Mouse (Mus musculus) embryo, embryonic 10 days (tissue): Measurements from ENCODE around the gene Fbxl17.

Experiments
- DNase-seq: peaks from one replicate; pipeline ENCODE4 v3.0.0-alpha.2; 2015; ENCODE audit warnings: low spot score

Fbxl17 gene

GRCm38 (mm10) chr17:63402741-63403681 lies 96.8 kb downstream of the Fbxl17 start:
- peak; percentile 48 for DNase-seq

GRCm38 (mm10) chr17:63402170-63402569 lies 97.6 kb downstream of the Fbxl17 start:
- no peak for DNase-seq

- DNase-seq = no peak
Observed at GRCm38 (mm10) chr17:63400640-63401039, 99.2 kb downstream of the Fbxl17 start.

DNA sequence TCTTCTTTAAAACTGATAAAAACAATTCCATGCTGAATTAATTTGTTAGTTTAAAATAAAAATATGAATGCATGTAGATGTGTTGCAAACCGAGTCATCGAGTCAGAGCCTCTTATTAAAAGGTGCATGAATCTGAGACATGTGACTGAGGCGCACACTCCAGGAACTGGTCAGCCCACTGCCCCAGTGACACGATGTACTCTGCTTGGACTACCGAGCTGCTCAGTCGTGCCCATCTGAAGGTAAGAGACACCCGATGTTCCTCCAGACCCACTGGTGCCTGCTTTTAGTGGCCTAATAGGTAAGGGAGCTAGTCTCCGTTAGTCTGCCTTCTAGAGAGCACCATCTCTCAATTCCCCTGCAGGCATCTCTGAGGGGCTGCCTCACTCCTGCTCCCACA lies 100.0 kb downstream of the Fbxl17 start:
- no peak for DNase-seq

- no peak for DNase-seq
Observed at GRCm38 (mm10) chr17:63391506-63391905, 108.3 kb downstream of the Fbxl17 start.

DNA sequence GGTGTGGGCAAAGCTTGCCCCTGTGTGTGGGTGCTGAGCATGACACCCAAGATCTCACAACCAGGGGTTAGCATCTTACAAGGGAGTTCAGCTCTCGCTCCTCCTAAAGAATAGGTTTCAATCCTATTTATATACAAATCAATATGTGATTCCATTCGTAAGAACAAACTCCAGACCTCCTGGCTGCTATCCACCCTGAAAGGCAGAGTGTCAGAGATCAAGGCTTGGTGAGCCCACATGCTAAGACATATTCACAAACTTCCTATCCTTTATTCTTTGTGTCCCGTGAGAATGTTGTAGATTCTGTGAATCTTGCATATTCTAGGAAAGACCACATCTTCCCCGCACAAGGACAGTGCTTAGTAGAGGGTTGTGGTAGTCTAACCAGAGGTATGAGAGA lies 108.9 kb downstream of the Fbxl17 start:
- no peak for DNase-seq

- DNase-seq = no peak
Observed at GRCm38 (mm10) chr17:63370977-63371376, 128.8 kb downstream of the Fbxl17 start.

DNA sequence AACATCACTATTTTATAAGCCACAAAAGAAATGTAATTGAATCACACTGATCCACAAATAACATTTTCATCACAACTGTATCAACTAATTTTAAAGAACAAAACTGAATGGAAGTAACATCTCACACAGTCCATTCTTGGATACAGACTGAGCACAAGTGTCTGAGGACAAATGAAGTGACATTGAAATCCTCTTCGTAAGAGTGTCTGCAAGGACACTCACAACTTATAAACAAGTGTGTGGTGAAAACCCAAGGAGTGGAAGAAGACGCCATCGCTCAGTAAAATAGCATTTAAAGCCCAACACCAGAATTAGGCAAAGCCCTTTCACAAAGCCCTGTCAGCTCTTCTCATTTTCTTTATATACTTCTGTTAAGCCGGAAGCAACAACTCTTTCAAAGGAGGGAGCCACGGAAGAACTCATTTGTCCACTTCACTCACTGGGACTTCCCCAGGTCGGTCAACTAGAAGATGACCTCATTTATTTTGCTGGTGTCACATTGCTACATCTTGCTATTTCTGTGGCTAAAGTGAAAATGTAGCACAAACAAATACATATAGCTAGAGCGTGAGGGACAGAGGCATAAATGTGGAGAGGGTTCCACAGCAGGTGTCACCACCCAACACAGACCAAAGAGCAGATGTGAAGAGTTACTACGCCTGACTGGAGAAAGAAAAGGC lies 130.0 kb downstream of the Fbxl17 start:
- no peak for DNase-seq

- DNase-seq = no peak
Observed at GRCm38 (mm10) chr17:63367476-63367875, 132.3 kb downstream of the Fbxl17 start.

DNA sequence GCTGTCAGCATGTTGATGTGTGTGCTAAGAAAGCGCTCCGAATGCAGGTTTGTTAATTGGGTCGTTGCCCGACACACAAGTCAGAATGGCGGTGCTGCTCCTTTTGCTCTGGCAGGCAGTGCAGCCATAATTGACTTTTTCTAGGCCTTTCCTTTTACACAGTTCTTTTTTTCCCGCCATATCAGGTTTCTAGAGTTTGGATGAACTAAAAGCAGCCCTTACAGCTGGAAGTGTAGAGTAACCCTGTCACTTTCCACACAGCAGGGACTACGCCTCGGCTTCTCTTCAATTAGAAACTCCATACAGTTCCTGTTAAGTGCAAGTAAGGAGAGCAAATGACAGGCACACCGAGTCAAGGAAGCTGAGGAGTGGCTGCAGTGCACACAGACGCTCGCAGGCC lies 133.8 kb downstream of the Fbxl17 start:
- peak; percentile 36 for DNase-seq

- DNase-seq = no peak
Observed at GRCm38 (mm10) chr17:63364605-63365004, 135.2 kb downstream of the Fbxl17 start.

GRCm38 (mm10) chr17:63362196-63362595 lies 137.6 kb downstream of the Fbxl17 start:
- DNase-seq = no peak

DNA sequence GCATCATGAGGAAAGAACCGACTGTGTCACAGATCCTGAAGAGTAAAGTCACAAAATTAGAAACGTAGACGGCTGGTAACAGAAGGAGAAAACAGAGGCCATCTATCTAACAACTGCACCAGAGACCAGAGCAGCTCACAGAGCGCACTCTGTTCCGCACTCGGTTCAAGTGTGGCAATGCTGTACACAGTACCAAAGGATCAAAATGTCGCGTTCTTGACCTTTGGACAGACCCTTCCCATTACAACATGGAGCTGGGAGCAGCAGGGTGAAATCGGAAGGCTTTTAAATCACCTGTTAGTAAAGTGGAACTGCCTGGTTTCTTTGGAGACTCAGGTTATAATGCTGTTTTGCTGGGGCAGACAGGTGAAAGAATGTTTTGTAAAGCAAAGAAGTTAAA lies 138.1 kb downstream of the Fbxl17 start:
- no peak for DNase-seq

DNA sequence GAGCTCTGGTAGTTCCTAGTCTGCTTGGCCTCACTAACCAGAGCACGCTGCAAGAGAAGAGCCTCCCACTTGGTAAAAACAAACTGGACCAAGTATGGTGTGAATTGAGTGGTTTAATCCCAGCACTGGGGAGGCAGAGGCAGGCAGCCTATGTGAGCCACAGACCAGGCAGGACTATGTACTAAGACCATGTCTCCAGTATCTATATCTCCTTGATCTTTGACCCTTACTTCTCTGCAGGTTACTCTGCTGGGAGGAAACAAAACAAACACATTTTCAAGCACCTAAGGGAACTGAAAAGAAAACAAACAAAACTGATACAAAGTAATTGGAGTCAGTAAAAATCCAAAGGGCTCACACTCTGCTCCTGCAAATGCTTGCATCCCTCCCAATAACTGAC lies 141.0 kb downstream of the Fbxl17 start:
- DNase-seq = no peak

DNA sequence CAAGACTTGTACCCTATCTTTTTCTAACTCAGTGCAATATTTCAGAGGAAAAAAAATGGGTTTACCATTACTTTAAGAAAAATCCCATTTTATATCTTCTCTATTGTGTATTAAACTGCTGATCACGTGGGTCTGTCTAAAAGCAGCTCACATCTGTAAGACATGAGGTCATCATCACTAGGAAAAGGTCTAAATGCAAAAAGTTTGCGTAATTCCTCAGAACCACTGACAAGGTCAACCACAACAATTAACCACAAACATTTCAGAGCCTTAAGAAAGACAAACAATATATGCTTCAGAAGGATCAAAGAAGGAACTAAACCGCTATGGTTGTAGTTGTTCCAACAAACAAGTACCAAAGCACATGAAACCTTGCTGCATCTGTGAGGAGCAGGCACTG lies 143.6 kb downstream of the Fbxl17 start:
- DNase-seq = no peak

DNA sequence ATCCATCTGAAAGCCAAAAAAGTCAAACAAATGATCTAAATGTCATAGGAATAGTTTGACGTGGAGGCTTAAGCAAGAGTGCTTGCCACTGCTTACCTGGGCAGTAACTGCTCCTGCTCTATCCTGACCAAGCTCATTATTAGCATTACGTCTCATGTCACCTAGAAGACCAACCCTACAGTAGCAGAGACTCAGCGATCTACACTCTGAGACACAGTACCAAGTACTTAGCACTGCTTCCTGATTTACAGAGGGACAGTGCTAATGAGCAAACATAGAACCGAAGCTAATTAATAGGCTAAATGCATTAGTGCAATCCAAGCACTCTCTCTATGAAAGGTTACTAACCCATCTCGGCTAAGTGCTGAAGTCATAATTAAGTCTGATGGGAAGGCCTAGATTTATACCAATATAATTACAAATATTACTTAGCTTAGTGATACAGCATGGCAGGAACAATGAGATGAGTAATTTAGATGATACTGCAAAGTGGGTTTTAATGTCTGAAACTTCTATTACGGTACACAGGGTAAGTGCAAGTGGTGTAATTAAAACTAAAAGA lies 147.1 kb downstream of the Fbxl17 start:
- DNase-seq = no peak

DNA sequence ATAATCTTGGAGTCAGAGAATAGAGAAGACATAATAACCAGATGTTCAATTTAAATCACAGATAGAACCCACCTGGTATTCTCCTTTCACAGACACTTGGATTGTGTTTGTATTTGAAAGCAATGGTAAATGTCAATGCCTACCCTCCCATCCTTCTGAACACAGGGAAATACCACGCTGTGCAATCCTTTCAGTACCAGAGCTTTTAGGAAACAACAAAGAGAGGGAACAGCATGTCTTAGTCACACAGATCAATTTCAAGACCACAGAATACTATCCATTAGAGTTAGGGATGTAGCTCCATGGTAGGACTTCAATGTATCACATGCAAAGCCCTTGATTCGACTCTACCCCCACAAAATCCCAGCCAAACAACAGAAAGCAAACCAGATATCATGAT lies 148.1 kb downstream of the Fbxl17 start:
- no peak for DNase-seq

- DNase-seq = no peak
Observed at GRCm38 (mm10) chr17:63350876-63351509, 148.8 kb downstream of the Fbxl17 start.

- DNase-seq = no peak
Observed at GRCm38 (mm10) chr17:63344101-63344500, 155.7 kb downstream of the Fbxl17 start.

DNA sequence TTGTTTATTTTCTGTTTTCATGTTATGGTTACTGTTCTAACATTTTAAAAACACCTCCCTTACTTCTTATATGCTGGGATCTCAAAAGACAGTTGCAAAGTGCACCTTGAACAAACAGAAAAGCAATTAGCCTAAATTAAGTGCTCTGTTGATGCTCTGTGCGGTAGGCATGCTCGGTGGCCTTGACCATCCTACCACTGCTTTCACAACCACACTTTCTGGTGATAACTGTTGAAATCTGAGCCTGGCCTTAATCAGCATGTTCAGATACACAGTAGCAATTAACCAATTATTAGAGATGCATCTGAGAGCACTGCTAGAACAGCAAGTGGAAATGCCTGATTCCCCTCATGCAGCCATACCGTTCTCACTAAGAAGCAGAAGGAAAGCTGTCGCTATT lies 156.7 kb downstream of the Fbxl17 start:
- DNase-seq = no peak

- DNase-seq = no peak
Observed at GRCm38 (mm10) chr17:63342440-63342839, 157.4 kb downstream of the Fbxl17 start.

DNA sequence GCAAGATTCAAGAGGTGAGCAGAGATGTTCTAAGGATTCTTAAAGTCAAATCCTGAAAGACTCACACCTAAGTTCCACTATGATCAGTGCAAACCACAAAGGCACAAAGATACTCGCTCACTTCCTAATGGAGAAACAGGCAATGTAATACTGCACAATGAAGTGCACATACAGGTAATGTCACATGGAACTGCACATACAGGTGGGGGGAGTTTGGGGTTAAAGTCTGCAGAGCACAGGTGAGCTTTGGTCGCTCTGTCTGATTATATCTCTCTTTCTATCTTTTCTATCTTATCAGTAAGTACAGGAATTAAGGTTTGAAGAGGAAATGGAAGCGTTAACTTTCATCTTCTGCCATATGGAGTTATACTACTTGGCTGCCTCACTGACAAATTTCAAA lies 158.6 kb downstream of the Fbxl17 start:
- no peak for DNase-seq

GRCm38 (mm10) chr17:63328888-63329287 lies 170.9 kb downstream of the Fbxl17 start:
- DNase-seq = no peak
